Mouse (Mus musculus) ovary, postnatal 36 days (tissue): Measurements from ENCODE around the gene Itgav.

Experiments
- DNase-seq: peaks from one replicate; pipeline ENCODE4 v3.0.0; 2022; ENCODE audit warnings: low spot score, mixed read lengths

Gene Itgav

GRCm38 (mm10) chr2:83723921-83724826 lies at the start of gene Itgav:
Gene Itgav, plus strand, starts transcription at chr2:83724397.
- peak; percentile 97 for DNase-seq

- DNase-seq = no peak
Measured at GRCm38 (mm10) chr2:83674421-83674820, 49.8 kb upstream of the Itgav start.

- no peak for DNase-seq
Measured at GRCm38 (mm10) chr2:83674896-83675295, 49.3 kb upstream of the Itgav start.

- no peak for DNase-seq
Measured at GRCm38 (mm10) chr2:83675681-83676080, 48.5 kb upstream of the Itgav start.

- DNase-seq = no peak
Measured at GRCm38 (mm10) chr2:83676226-83676870, 47.8 kb upstream of the Itgav start.

GRCm38 (mm10) chr2:83681332-83681731 lies 42.9 kb upstream of the Itgav start:
- no peak for DNase-seq

- no peak for DNase-seq
Measured at GRCm38 (mm10) chr2:83681785-83682184, 42.4 kb upstream of the Itgav start.

GRCm38 (mm10) chr2:83682282-83682681 lies 41.9 kb upstream of the Itgav start:
- no peak for DNase-seq

GRCm38 (mm10) chr2:83683731-83684519 lies 40.3 kb upstream of the Itgav start:
- no peak for DNase-seq

GRCm38 (mm10) chr2:83684691-83685090 lies 39.5 kb upstream of the Itgav start:
- DNase-seq = no peak

- DNase-seq = no peak
Measured at GRCm38 (mm10) chr2:83690372-83690771, 33.8 kb upstream of the Itgav start.

GRCm38 (mm10) chr2:83692651-83693545 lies 31.3 kb upstream of the Itgav start:
- no peak for DNase-seq

- no peak for DNase-seq
Measured at GRCm38 (mm10) chr2:83694061-83694460, 30.1 kb upstream of the Itgav start.

GRCm38 (mm10) chr2:83695345-83696247 lies 28.6 kb upstream of the Itgav start:
- no peak for DNase-seq

GRCm38 (mm10) chr2:83698484-83698883 lies 25.7 kb upstream of the Itgav start:
- no peak for DNase-seq

- DNase-seq = no peak
Measured at GRCm38 (mm10) chr2:83699324-83699723, 24.9 kb upstream of the Itgav start.

- DNase-seq = no peak
Measured at GRCm38 (mm10) chr2:83700667-83701066, 23.5 kb upstream of the Itgav start.

- DNase-seq = no peak
Measured at GRCm38 (mm10) chr2:83702411-83702810, 21.8 kb upstream of the Itgav start.

GRCm38 (mm10) chr2:83705580-83706158 lies 18.5 kb upstream of the Itgav start:
- no peak for DNase-seq
